Mouse (Mus musculus) urinary bladder, adult 2 months (tissue): ENCODE measurements around the gene Glt1d1. TPM values are rescaled to one million over a fixed set of nuclear protein-coding genes. Genes with fewer than 3 reads are reported as not detected.

Experiments used
- DNase-seq: peaks from one replicate; pipeline ENCODE4 v3.0.0; 2022; ENCODE audit warnings: low spot score
- polyA plus RNA-seq: library from polyadenylated mRNA; depleted of rRNA; stranded (reverse); fragments of >200 nt; gene quantifications from 2 replicates; pipeline ENCODE4 v1.2.3, GENCODE M21; 2012

Glt1d1 gene
- polyA plus RNA-seq, 1 experiment = 0.08 TPM

DNA sequence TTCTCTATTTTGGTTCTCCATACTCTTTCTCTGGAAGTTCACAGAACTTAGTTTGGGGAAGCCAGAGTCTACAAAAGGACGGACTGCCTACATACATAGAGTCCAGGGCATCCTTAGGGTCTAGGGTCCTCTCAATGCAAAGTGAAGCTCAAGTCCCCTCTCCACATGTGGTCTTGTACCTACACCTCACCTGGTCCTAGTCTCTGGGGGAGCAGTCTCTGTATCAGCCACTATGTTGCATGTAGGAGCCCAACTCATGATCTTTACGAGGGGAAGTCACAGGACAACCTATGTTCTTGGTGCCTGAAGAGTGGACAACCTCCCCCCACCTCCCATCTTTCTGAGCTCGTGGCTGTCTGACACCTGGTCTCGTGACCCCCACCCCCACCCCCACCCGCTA lies 391 bp upstream of the Glt1d1 start:
- DNase-seq = no peak

DNA sequence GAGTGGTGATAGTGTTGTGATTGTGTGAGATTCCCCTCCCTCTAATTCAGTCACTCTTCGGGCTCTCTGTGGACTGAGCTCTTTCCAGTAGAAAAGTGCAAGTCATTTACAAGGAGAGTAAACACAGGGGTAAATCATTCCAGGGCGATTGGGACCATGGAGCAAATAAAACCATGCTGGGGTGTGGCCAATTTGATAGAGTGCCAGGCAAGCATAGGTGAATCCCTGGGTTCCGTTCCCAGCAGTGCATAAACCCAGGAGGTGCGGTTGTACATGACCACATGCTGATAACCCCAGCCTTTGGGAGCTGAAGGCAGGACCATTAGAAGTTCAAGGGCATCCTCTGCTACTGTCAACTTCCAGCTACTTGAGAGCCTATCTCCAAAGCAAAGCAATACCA lies 1.1 kb downstream of the Glt1d1 start:
- DNase-seq = no peak

DNA sequence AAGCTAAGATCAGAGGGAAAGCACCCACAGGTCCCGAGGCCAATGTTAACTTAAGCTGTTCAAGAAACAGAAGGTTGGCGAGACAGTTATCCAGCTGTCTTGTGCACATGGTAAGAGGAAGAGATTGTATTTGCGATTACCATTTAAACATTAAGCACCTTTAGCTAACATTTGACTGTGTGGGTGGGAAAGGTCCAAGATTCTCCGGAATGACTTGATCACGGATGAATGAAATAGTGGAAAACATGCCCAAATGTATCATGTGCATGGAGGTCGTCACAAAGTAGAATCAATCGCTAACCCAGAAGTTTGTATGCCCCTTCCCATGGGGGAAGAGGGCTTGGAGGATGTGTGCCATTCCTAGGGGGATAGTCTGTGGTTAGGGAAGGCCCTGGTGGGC lies 1.6 kb downstream of the Glt1d1 start:
- DNase-seq = no peak

DNA sequence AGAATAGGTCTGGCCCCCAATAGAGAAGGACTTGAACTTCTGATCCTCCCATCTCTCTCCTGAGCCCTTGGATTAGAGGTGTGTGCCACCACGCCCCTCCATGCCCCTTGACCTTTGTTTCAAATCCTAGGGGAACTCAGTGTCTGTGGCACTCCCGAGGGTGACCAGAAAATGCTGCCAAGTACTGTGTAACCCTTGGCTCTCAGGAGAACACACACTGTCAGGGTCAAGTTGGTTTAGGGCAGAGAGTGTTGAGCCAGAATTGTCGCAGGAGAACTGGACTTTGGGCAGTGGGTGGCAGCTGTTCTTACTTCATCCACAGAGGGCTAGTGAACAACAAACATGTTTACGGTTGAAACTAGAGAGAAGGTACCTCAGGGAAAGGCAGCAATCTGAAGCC lies 5.6 kb downstream of the Glt1d1 start:
- no peak for DNase-seq

DNA sequence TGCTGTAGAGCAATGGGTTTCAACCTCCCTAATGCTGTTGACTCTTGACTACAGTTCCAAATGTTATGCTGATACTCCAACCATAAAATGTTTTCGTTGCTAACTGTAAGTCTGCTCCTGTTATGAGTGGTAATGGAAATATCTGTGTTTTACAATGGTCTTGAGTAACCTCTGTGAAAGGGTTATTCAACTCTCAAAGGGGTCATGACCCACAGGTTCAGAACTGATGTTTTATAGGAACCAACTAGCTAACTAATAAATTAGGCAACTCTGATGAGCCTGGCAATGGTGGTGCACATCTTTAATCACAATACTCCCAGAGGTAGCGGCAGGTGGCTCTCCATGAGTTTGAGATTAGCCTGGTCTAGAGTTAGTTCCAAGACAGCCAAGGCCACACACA lies 6.1 kb downstream of the Glt1d1 start:
- DNase-seq = no peak

DNA sequence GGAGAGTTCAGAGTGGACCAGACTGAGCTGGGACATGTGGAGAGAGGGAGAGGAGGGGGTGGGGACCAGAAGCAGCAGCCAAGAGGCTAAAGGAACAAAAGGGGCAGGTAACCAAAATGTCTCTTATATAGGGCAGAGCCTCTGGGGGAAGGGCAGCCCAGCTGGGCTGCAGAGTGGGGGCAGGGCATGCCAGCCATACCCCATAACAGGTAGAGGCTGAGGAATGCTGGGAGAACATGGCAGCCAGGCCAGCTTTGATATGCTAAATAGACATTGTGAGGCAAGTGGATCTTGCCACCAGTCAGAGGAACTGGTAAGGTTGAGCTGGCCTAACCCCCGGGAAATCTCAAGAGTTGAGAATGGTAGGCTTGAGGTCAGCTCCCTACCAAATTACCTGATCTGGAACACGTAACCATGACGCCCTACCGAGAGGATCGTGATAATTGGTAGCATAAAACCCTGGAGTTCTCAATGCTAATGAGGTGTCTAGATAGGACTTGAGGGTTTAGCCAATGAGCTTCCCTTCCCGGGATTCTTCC lies 7.1 kb downstream of the Glt1d1 start:
- DNase-seq = no peak

DNA sequence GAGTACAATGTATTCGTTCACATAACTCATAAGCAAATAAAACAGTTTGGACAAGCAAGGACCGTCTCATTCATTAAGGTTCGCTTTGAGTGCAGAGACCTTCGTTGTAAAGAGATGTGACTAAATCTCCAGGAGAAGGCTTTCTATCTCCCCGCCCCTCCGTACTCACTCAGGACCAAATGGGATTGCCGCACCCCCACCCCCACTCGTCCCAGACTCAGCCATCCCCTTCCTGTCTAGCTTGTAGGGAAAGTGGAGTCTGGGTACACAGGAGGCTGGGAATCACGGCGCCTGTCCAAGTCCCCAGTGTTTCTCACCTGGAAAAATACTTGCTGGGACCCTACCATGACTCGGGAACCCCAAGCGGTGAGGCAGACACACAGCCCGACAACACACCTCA lies 7.6 kb downstream of the Glt1d1 start:
- no peak for DNase-seq

DNA sequence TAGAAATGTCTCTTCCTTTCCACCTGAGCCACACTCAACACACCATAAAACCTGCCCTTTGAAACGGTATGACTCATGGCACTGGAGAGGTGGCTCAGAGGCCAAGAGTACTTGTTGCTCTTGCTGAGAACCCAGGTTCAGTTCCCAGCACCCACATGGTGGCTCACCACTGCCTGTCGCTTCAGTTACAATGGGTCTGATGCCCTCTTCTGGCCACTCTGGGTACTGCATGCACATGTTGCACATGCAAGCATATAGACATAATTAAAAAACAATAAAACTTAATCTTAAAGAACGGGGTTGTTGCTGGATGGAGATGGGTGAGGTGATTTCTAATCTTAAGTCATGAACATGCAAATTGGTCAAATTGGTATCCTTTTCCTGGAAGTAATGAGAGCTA lies 8.3 kb downstream of the Glt1d1 start:
- no peak for DNase-seq

DNA sequence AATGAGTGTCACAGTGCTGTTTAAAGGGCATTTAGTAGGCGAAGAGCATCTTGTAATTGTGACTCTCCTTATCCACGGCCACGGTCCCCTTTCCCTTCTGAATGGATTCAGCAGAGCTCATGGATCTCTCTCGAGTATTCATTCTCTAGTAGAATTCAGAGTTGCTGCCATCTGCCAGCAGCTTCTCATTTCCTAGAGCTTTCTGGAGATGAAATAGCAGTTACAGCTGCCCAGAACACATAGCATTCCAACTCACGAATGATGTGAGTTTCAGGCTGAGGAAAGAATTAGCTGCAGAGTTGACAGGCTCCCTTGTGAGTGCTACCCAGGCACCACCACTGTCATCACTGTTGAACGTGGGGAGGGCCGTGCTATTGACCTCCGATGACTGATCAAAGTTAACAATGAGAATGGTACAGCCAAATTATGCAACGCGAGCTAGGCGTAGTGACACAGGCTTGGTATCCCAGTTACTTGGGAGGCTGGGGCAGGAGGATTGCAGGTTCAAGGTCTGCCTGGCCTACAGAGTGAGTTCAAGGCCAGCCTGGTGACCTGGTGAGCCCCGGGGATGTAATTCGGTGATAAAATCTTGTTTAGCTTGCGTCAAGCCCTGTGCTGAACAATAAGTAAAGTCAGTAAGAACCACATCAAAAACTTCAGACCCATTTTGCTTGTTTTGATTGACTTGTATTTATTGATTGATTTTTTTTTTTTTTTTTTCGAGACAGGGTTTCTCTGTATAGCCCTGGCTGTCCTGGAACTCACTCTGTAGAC lies 9.3 kb downstream of the Glt1d1 start:
- no peak for DNase-seq

DNA sequence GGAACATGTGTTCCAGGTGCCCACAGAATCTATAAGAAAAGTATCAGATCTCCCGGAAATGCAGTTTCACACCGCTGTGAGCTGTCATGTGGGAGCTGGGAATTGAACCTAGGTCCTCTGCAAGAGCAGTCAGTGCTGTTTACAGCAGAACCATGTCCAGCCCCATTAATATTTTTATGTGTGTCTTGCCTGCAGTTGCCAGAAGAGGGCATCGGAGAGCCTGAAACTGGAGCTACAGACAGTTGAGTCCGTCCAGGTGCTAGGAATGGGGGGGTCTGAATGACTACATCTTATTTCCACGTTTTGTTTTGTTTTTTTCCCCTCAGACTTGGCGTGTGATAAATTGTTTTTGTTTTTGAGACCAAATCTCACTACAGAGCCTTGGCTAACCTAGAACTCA lies 16.0 kb downstream of the Glt1d1 start:
- DNase-seq = no peak

DNA sequence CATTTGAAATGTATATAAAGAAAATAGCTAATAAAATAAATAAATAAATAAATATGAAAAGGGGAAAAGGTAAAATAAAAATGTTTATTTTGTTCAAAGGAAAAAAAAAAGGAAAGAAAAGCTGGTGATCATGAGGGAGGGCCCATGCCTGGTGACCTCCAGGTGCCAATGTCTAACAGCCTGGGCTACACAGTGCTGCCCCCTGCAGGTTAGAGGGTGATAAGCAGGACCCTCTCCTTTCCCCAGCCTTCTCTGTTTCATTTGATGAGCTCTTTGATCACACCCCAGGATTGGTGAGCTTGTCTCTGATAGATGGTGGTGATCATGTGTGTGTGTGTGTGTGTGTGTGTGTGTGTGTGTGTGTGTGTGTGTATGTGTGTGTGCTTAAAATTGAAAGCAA lies 17.0 kb downstream of the Glt1d1 start:
- no peak for DNase-seq

DNA sequence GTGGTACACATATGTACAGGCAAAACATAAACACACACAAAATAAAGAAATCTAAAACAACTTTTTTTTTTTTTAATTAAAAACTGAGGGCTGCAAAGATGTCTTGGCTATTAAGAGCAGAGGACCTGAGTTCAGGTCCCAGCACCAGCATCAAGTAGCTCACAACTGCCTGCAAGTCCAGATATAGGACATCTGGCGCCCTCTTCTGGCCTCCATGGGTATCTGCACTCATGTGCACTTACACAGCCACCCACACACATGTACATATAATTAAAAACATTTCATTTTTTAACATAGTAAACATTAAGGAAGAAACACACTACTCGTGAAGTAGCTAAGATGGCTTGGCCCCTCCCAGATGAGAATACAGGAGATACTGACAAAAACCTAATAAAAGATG lies 26.2 kb downstream of the Glt1d1 start:
- no peak for DNase-seq

DNA sequence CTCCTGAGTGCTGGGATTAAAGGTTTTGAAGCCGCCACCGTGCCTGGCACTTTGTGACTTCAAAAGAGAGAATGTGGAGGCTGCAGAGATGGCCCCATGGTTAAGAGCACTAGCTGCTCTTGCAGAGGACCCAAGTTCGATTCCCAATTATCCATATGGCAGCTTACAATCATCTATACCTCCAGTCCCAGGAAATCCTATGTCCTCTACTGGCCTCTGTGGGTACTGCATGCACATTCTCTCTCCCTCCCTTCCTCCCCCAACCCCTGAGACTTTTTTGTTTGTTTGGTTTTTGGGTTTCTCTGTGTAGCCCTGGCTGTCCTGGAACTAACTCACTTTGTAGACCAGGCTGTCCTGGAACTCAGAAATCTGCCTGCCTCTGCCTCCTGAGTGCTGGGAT lies 27.2 kb downstream of the Glt1d1 start:
- no peak for DNase-seq

DNA sequence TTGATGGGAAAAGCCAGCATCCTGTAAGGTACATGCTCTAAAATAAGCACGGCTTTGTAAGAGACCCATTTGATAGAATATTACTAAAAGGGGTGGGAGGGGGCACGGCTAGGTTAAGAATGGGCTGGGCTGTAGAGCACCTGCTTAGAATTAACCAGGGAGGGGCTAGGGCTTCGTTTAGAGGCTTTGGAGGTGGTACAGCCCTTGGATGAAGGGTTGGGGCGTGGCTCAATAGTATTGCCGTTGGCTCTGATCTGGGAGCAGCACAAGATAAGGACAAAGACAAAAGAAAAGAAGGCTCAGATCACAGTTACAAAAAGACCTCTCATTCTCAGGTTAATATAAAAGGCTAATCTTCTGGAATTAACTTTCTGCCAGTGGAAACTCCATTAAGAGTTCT lies 28.2 kb downstream of the Glt1d1 start:
- no peak for DNase-seq

DNA sequence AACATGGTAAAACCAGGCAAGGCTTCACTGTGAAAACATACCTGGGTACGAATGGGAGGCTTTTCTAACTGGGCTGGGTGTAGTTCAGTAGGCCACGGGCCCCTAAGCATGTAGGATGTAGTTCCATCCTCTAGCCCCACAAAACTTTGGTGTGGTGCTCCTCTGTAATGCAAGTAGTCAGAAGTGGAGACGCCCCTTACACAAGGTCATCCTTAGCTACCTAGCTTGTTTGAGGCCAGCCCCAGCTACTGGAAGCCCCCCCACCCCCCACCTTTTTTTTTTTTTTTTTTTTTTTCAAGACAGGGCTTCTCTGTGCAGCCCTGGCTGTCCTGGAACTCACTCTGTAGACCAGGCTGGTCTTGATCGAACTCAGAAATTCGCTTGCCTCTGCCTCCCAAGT lies 28.9 kb downstream of the Glt1d1 start:
- DNase-seq = no peak

DNA sequence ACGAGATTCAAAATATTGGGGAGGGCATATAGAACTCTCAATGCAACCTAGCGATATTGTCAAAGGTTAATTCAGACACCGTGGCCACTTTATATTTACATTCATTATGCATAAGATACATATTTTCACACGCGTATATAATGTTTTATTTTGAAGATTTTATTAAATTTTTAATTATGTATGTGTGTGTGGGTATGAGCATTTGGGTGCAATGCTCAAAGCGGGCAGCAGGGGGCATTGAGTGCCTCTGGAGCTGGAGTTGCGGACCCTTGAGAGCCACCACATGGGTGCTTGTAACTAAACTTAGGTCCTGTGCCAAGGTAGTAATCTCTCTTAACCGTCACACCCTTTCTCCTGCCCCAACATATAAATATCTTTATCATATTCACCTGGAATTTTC lies 41.9 kb downstream of the Glt1d1 start:
- no peak for DNase-seq

DNA sequence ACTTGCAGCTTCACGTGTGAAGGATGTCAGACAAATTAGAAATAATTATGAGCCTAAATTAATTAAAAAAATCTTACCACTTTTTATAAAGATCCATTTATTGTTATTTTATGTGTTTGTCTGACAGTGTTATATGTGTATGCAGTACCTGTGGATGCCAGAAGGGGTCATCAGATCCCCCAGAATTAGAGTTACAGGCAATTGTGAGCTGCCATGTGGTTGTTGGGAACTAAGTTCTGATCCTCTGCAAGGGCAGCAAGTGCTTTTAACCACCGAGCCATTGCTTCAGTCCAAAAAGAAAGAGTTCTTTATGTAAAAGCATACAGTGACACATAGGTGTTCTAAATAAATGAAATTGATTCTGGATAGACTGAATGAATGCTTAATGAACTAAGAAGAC lies 45.5 kb downstream of the Glt1d1 start:
- DNase-seq = no peak

DNA sequence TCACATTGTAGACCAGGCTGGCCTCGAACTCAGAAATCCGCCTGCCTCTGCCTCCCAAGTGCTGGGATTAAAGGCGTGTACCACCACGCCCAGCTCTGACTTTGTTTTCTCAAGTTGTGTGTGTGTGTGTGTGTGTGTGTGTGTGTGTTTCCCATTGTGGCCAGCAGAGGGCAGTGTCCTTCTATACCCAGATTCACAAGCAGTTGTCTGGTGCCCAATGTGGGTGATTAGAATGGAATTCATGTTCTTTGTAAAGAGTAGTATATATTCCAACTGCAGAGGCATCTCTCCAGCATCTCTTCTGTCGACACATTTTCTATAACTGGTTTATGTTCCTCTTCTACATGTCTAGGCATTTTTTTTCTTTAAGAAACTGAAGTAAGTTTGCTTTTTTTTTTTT lies 46.4 kb downstream of the Glt1d1 start:
- no peak for DNase-seq

DNA sequence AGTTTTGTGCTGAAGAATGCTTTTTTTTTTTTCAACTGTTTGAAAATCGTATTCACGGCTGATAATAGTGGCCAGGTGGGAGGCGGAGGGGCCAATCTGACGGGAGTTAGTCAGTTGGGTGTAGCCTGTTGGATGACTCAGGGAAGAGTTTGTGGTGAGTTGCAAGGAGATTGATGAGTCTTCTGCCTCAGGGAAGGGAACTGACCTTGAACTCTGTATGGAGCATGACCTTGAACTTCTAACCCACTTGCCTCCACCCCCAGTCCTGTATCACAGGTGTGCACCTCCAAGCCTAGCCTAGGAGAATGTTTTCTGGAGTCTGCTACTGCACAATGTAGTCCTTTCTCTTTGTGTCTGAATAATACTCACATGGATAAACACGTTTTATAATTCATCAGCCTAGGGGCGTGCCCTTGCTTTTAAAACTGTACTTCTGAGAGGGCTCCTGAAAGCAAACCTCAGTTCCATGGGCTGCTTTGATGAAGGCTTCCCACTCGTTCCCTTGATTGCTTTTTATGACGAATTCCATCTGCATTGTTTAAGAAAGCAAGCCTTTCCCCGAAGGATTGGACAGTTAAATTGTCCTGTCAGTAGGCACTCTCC lies 56.6 kb downstream of the Glt1d1 start:
- DNase-seq = no peak

DNA sequence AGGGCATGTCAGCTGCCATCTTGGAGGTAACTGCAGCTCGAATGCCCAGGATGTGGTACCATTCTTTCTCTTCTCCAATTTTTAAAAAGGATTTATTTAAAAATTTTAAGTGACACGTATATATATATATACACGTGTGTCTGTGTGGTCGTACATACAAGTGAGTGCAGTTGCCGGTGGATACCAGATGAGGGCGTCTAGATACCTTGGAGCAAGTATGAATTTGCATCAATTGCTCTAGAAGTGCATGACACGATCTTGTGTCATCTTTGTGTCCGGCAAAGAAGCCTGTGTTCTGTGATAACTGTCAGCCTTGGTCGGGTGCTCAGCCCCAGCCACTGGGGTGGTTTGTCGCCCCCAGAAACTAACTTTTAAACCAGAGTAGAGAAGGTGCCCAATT lies 59.0 kb downstream of the Glt1d1 start:
- DNase-seq = no peak

DNA sequence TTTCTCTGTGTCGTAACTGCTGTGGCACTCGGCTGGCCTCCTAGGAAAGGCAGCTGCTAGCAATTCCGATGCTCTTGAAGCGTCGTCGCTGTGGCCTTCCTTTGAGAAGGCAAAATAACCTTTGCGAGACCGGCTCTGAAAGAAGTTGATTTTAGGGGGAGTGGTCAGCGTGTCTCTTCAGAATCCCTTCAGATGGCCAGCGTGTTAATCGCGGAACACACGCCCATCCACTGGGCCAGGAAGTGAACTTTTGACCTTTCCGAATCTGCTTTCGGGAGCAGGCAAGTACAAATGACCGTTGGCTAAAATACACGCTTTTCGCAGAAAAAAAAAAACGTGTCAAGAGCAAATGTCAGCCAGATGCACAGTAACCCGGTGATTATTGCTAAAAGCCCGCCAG lies 59.5 kb downstream of the Glt1d1 start:
- DNase-seq = no peak

DNA sequence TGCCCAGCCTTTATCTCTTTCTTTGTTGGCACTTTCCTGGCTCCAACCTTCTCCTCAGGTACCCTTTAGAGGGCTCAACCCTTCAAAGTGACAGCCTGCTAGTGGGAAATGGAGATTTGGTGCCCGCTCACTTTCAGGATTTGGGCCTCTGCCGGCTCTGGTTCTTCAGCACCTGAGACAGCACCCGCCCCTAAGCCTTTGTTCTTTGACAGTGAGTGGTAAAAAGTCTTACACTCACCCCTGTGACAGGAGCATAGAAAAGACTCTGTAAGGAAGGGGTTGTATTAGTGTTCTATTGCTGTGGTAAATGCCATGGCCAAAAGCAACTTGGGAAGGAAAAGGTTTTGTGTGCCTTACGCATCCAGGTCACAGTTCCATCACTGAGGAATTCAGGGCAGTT lies 63.8 kb downstream of the Glt1d1 start:
- no peak for DNase-seq

DNA sequence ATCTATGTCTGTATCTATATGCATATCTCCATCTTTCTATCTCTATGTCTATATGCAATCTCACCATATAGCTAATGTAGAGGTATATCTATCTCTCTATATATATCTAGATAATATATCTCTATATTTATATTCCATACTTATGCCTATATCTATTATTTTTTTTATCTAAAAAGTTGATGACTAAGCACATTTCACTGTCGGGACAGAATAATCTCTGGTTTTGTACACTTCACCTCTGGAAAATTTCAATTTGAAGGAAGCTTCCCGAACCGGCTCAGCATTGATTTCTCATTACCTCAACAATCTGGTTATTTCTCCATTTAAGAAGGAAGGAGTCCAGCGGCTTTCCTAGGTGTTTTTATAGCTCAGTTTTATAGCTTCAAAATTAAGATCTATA lies 64.5 kb downstream of the Glt1d1 start:
- DNase-seq = no peak

DNA sequence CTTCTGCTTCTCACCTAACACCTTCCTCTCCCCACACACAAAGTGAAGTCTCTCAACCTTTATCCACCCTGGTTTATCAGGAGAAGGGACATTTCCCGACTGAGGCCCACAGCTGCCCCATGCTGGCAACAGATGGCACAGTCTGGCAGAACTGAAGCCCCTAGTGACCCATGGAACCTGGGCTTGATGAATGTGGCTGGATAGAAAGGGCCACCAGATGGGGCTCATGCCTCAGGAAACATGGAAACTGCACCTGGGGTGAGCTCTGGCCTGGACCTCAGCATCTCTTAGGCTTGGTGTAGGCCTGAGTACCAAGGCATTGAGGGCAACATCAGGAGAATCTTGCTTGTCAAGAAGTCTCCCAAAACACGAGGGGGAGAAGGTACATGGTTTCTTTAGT lies 66.5 kb downstream of the Glt1d1 start:
- DNase-seq = no peak
